Mouse (Mus musculus): ENCODE measurements at regions not wholly inside any gene's neighbourhood (a gene's known extent, or its start where the extent isn't known, plus 50 kb on each side); places are given as distances from the start of the nearest gene placed in this dataset.
A peak's percentile ranks its signal among the peaks of the same experiment; 100 is the strongest.

GRCm38 (mm10) chr16:79718230-79718629 lies 627.3 kb upstream of the Tmprss15 start:
- peak; percentile 60 for DNase-seq

DNA sequence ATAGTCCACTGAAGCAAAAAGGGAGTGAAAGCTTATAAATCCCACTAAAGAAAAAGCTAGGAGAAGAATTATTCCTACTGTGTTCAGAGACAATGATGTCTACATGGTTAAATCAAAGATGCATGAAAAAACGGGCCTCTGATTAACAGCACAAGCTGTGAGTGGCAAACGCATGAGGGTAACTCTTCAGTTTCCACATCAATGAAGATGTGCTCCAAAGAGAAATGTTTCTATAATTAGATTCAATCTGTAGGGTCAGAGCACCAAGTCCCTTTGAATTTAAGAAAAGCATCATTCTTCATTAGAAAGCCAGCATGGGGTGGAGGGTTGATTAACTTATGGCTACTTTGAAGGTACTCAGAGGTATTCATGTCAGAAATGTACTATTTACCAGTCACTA lies 601.5 kb upstream of the Tmprss15 start:
- no peak for DNase-seq

- DNase-seq: no peak
These were observed 560.4 kb upstream of the Tmprss15 start for GRCm38 (mm10) chr16:79651162-79651741.

GRCm38 (mm10) chr16:79640898-79641297 lies 550.0 kb upstream of the Tmprss15 start:
- no peak for DNase-seq

DNA sequence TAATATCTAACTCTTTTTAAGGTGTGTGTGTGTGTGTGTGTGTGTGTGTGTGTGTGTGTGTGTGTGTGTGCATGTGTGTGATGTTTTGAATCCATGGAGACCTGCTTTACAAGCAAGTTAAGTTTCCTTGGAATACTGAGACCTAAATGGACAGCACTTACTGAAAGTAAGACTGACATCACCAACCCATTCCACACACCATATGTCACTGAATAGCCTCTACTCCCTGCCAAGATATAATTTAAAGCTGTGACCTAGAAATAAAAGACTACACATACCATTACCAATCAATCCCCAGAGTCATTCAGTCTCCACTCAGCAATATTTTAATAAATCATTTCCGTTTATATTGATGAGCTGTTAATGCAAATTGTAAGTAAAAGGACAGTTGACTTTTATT lies 536.2 kb upstream of the Tmprss15 start:
- DNase-seq: no peak

GRCm38 (mm10) chr16:79611002-79611401 lies 520.1 kb upstream of the Tmprss15 start:
- no peak for DNase-seq

- no peak for DNase-seq
These were observed 500.0 kb upstream of the Tmprss15 start for GRCm38 (mm10) chr16:79590891-79591290.

DNA sequence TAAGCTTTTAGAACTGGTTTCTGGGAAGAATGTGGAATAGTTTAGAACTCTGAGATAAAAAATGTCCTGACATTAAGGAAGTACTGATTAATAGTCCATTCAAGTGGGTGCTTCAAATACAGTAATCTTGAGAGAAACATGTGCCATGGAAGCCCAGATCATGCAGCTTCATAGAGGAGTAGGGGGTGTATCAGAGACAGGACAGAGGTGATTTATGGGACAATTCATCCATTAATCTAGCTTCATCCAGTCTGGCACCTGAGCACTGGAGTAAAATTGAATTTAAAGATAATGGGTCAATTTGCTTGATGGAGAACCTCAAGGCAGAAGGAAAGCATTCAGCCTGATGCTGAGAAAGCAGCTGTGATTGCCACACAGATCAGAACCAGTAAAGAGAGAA lies 494.8 kb upstream of the Tmprss15 start:
- DNase-seq: no peak

DNA sequence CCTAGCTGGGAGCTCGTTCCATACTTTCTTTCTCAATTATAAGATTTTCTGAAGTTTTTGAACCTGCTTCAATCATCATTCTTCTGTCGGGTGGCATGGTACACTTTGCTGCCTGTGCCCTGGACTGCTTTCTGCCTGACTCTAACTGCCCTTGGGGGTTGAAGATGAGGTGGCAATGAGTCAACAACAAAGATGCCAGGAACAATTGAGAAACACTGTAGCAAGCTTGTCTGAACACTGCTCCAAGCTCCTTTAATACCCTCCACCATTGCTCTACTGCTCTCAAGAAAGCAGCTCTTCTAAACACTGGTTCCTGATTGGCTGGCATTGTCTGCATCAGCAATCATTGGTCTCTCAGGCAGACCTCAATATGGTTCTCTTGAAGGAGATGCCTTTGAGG lies 480.0 kb upstream of the Tmprss15 start:
- DNase-seq: no peak

DNA sequence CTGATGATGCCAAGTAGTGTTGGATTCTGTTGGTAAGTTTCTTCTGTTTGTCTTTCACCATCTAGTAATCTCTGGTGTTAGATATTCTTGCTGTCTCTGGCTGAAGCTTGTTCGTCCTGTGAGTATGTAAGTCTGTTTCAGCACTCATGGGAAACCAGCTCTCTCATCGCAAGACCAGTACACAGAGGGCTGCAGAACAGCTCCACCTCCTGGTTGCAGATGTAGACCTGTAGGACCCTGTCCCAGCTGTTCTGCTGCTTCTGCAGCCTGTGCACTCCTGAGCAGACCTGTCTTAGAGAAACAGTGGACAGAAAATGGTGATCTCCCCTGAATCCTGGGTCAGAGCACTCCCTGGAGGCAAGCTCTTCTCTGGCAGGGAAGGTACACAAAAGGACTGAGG lies 443.5 kb upstream of the Tmprss15 start:
- no peak for DNase-seq

DNA sequence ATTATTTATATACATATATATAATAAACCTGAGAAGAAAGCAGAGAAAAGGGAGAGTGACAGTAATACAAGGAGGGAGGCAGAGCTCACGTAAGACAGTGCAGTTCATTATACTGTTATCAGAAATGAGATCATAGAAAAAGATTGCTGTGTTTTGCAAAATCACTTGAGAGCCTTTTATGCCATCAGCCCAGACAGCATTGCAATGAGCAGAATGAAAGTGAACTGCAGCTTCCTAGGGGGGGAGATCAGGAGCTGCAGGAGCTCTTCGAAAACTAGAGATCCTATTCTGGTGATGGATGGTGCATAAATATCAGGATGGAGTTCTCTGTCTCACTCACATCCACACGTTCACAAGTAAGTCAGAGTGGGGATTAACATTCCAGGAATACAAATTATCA lies 401.6 kb upstream of the Tmprss15 start:
- DNase-seq: no peak

- no peak for DNase-seq
These were observed 360.0 kb upstream of the Tmprss15 start for GRCm38 (mm10) chr16:79450871-79451270.

GRCm38 (mm10) chr16:79449732-79450131 lies 358.8 kb upstream of the Tmprss15 start:
- DNase-seq: peak; percentile 37

DNA sequence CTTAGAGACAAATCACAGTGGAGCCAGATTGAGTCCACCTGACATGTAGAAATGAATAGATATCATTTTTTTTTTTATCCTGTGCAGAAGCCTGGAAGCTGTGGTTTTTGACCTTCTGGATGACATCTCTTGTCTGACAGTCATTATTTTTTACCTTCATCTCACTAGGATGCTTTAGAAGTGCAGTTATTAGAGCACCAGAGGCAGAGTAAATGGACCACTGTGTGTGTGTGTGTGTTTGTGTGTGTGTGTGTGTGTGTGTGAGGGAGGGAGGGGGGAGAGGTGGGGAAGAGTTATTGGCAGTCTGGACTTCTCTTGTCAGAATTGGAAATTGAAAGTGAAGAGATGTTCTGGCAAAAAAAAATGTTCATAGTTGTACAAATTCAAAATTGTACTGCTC lies 316.5 kb upstream of the Tmprss15 start:
- no peak for DNase-seq

DNA sequence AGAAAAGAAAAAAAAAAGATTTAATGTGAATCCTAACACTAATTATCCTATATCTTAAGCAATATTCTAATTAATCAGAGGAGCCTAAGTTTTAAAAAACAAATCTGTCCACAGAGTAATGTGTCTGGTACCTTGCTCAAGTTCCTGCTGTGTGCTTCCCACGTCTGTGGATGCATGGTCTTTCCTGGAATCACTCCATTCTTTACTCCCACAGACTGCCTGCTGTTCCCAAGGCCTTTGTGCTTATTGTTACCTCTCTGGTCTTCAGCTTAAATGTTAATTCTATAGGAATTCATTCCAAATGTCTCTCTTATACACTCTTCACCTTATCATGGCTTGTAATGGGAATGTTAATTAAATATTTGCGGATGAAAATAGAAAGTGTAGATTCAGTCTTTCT lies 315.3 kb upstream of the Tmprss15 start:
- no peak for DNase-seq

- DNase-seq: no peak
These were observed 313.2 kb upstream of the Tmprss15 start for GRCm38 (mm10) chr16:79404064-79404463.

- no peak for DNase-seq
These were observed 309.2 kb upstream of the Tmprss15 start for GRCm38 (mm10) chr16:79400100-79400499.

- DNase-seq: no peak
These were observed 307.6 kb upstream of the Tmprss15 start for GRCm38 (mm10) chr16:79398476-79398875.

GRCm38 (mm10) chr16:79394425-79394824 lies 303.5 kb upstream of the Tmprss15 start:
- DNase-seq: no peak

DNA sequence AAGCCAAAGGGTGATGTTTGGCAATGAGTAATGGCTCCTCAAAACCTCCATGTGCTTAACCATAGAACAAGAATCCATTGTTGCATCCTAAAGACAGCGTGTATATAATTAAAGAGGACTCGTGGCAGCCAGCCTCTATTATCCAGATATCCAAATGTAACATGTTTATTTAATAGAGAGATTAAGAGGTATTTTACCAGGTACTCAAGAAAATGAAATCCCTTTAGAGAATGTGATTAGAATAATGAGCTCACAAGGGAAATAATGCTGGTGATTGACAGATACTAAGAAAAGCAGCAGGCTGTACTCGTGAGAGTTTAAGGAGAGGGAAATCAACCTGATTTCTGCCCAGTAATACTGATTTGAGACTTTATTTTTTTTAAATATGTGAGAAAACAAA lies 295.5 kb upstream of the Tmprss15 start:
- DNase-seq: no peak

GRCm38 (mm10) chr16:79350127-79350526 lies 259.2 kb upstream of the Tmprss15 start:
- no peak for DNase-seq

DNA sequence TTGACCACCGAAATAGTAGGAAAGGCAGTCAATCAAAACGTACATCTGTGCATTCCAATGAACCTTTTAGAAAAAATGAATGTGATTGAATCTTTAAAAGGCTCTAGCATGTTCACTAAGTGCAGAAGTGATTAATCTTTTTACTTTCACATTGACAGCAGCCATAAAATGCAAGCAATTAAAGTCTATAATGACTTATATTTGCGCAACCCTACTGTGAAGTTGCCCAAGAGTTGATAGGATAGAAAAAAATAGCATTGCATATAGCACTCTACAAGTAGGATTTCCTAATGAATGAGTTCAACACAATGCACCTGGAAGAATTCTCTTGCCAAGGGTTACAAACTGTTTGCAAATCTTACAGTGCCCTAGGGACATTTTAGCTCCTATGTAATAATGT lies 251.6 kb upstream of the Tmprss15 start:
- no peak for DNase-seq

GRCm38 (mm10) chr16:79336416-79336815 lies 245.5 kb upstream of the Tmprss15 start:
- DNase-seq: peak; percentile 16

- DNase-seq: no peak
These were observed 245.1 kb upstream of the Tmprss15 start for GRCm38 (mm10) chr16:79336016-79336415.

- no peak for DNase-seq
These were observed 222.4 kb upstream of the Tmprss15 start for GRCm38 (mm10) chr16:79313301-79313700.

GRCm38 (mm10) chr16:79312702-79313101 lies 221.8 kb upstream of the Tmprss15 start:
- no peak for DNase-seq

Data from cerebellum, adult 8-10 months (tissue).